Mouse (Mus musculus) layer of hippocampus, adult 11-12 months (tissue): ENCODE data around the gene Gm10665.
"Not testable (repeated sequence)": the region's sequence is repeated elsewhere in the genome, so short reads cannot be mapped to it uniquely, and the experiment has no call there.

Experiments
- DNase-seq: peaks from one replicate; pipeline ENCODE4 v3.0.0; 2022; ENCODE audit warnings: low spot score

Gene Gm10665

DNA sequence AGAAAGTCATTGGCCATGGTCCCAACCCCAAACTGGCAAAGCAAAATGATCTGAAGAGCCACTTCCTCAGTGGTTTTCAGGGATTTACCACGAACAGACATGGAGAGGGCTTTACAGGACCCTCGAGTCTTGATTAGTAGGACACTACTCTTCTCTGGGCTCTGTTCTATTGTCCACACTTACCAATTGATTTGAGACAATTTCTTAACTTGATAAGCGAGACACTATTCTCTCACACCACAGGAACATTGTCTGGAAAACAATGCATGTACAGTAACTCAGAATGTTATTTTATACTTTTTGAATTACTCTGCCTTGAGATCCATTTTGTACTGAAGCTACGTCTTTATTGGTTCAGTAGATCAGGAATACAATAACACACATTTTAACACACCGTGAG lies at the start of gene Gm10665:
TSS of gene Gm10665 (minus strand) at position 101 of the 400 bp plus-strand sequence.
- DNase-seq: not testable (repeated sequence)

DNA sequence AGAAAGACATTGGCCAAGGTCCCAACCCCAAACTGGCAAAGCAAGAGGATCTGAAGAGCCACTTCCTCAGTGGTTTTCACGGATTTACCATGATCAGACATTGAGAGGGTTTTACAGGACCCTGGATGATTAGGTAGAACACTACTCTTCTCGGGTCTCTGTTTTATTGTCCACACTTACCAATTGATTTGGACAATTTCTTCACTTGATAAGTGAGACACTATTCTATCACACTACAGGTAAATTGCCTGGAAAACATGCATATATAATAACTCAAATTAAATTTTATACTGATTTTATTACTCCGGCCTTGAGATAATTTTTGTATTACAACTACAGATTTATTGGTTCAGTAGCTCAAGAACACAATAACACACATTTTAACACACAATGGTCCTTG lies 35.7 kb upstream of the Gm10665 start, which contains the start of gene Vmn1r151:
TSS of gene Vmn1r151 (minus strand) at position 101 of the 400 bp plus-strand sequence.
- not testable (repeated sequence) for DNase-seq

DNA sequence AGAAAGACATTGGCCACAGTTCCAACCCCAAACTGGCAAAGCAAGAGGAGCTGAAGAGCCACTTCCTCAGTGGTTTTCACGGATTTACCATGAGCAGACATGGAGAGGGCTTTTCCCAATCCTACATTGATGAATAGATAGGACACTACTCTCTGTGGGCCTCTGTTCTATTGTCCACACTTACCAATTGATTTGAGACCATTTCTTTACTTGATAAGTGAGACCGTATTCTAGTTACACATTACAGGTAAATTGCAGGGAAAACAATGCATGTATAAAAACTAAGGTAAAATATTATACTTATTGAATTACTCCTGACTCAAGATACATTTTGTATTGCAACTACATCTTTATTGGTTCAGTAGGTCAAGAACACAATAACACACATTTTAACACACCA lies 25.7 kb downstream of the Gm10665 start, which contains the start of gene Vmn1r149:
TSS of gene Vmn1r149 (minus strand) at position 101 of the 400 bp plus-strand sequence.
- DNase-seq: not testable (repeated sequence)

DNA sequence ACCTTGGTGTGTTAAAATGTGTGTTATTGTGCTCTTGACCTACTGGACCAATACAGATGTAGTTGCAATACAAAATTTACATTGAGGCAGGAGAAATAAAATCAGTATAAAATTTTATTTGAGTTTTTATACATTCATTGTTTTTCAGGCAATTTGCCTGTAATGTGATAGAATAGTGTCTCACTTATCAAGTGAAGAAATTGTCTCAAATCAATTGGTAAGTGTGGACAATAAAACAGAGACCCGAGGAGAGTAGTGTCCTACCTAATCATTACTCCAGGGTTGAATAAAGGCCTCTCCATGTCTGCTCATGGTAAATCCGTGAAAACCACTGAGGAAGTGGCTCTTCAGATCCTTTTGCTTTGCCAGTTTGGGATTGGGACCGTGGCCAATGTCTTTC lies 50.6 kb downstream of the Gm10665 start, which contains the start of gene Vmn1r148:
TSS of gene Vmn1r148 (plus strand) at position 301 of the 400 bp plus-strand sequence.
- not testable (repeated sequence) for DNase-seq
